16 mouse cellular contexts compared by ENCODE assay signal in the genomic region with DNA sequence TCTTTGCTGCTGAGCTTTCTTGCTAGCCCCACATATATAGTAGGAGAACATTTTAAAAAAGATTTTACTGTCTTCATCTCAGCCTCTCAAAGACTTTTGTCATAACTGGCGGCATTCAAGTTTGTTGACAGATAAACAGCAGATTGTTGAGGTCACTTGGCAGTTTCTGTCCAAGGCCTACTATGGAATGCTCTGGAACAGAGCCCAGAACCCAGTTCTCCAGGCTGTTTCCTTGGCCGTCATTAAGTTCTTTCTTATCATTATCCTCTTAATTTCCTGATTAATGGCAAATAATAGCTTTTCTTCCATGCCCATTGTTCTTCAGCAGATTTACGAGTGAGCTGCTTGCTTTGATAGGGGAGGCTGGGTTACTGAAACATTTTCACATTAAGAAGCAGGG.
A peak's percentile ranks its signal among the peaks of the same experiment; 100 is the strongest.
DNase-seq lines count a peak whose midpoint lies in the region; ATAC-seq and TF ChIP-seq lines count a peak whose summit lies in the region.
"Had no signal": no experiment of that assay in that cellular context is flagged by ENCODE, and none has a peak within 500 bp of the region (broad histone marks: within the 10 kb centered on the region; RNA-seq: fewer than 3 reads in every experiment).

No protein-coding gene starts in this region.

- WGBS in heart, embryonic 15.5 days = 15% methylated on average over 3 of the region's 3 CpGs
- WGBS in heart, embryonic 11.5 days (ENCODE audit: insufficient replicate concordance) = 62% methylated on average over 3 of the region's 3 CpGs
- 80% methylated on average over 3 of the region's 3 CpGs for WGBS in thymus, adult 2 months
- 17% methylated on average over 3 of the region's 3 CpGs for WGBS in forebrain, embryonic 16.5 days
- 87% methylated on average over 3 of the region's 3 CpGs for WGBS in hindbrain, embryonic 11.5 days

- TF ChIP-seq CTCF in thymus, adult 2 months (IDR thresholded peaks at IDR 0.05; ENCODE audit: borderline replicate concordance, control insufficient read depth, extremely low read depth, insufficient read depth, low read length, poor library complexity) = no peak

- H3K9ac ChIP-seq in heart, embryonic 15.5 days = no peak overlapping the region
- H3K9ac ChIP-seq in heart, embryonic 11.5 days (ENCODE audit: low read depth, low read length) = no peak overlapping the region
- no peak overlapping the region for H3K9ac ChIP-seq in forebrain, embryonic 16.5 days (replicated peaks; ENCODE audit: low read depth, low read length)
- no peak overlapping the region for H3K9ac ChIP-seq in hindbrain, embryonic 11.5 days (ENCODE audit: low read depth, low read length)
- H3K9ac ChIP-seq: intestine, embryonic 15.5 days; liver, embryonic 12.5 days; neural tube, embryonic 12.5 days had no signal

- peak; percentile 24 for DNase-seq in adipocyte (ENCODE audit: low spot score)
- peak; percentile 21 for DNase-seq in cerebellum, adult 11-12 months
- DNase-seq in kidney, postnatal 36 days = peak; percentile 23 to 27
- no peak for DNase-seq in thymus, adult 2 months
- no peak for DNase-seq in hindbrain, embryonic 11.5 days (ENCODE audit: low spot score)
- DNase-seq: right cerebral cortex, adult 18-20 months; thymus, postnatal 36 days had no signal

- 0 out of 2 replicates have a peak overlapping the region, but pooled peaks have one; percentile 27 for H3K27ac ChIP-seq in heart, embryonic 15.5 days
- H3K27ac ChIP-seq in heart, embryonic 11.5 days (ENCODE audit: low read depth, low read length) = no peak overlapping the region
- no peak overlapping the region for H3K27ac ChIP-seq in thymus, adult 2 months (ENCODE audit: control insufficient read depth, insufficient read depth, low read length)
- H3K27ac ChIP-seq in forebrain, embryonic 16.5 days (ENCODE audit: low read length) = no peak overlapping the region
- H3K27ac ChIP-seq in hindbrain, embryonic 11.5 days (ENCODE audit: low read depth, low read length) = no peak overlapping the region
- H3K27ac ChIP-seq: heart, adult 2 months; intestine, embryonic 15.5 days; liver, embryonic 12.5 days; neural tube, embryonic 12.5 days had no signal

- no peaks in the 10 kb centered on the region for H3K36me3 ChIP-seq in heart, embryonic 15.5 days
- no peaks in the 10 kb centered on the region for H3K36me3 ChIP-seq in heart, embryonic 11.5 days (ENCODE audit: control insufficient read depth, insufficient read depth, low read length)
- no peaks in the 10 kb centered on the region for H3K36me3 ChIP-seq in thymus, adult 2 months (ENCODE audit: control insufficient read depth, insufficient read depth, low read length)
- no peaks in the 10 kb centered on the region for H3K36me3 ChIP-seq in forebrain, embryonic 16.5 days (ENCODE audit: control insufficient read depth, insufficient read depth)
- no peaks in the 10 kb centered on the region for H3K36me3 ChIP-seq in hindbrain, embryonic 11.5 days (ENCODE audit: control insufficient read depth, insufficient read depth, low read length)
- H3K36me3 ChIP-seq: intestine, embryonic 15.5 days; liver, embryonic 12.5 days; neural tube, embryonic 12.5 days had no signal

- ATAC-seq in heart, embryonic 15.5 days (replicated peaks; ENCODE audit: insufficient number of reproducible peaks, insufficient read depth, low FRiP score, low read depth) = no peak
- no peak for ATAC-seq in heart, embryonic 11.5 days (replicated peaks; ENCODE audit: insufficient number of reproducible peaks, low FRiP score, low TSS enrichment)
- ATAC-seq in forebrain, embryonic 16.5 days = no peak
- no peak for ATAC-seq in hindbrain, embryonic 11.5 days (ENCODE audit: low FRiP score)
- ATAC-seq: intestine, embryonic 15.5 days; liver, embryonic 12.5 days had no signal

- TF ChIP-seq POLR2A in thymus, adult 2 months (IDR thresholded peaks at IDR 0.05; ENCODE audit: control insufficient read depth, extremely low read depth, insufficient read depth, low read length, poor library complexity) = no peak

- H3K4me2 ChIP-seq in heart, embryonic 15.5 days = no peak overlapping the region
- H3K4me2 ChIP-seq in heart, embryonic 11.5 days = no peak overlapping the region
- no peak overlapping the region for H3K4me2 ChIP-seq in forebrain, embryonic 16.5 days (ENCODE audit: low read length)
- no peak overlapping the region for H3K4me2 ChIP-seq in hindbrain, embryonic 11.5 days (replicated peaks; ENCODE audit: low read depth, low read length)
- H3K4me2 ChIP-seq: intestine, embryonic 15.5 days; liver, embryonic 12.5 days; midbrain, embryonic 11.5 days; neural tube, embryonic 12.5 days had no signal

- H3K4me3 ChIP-seq in heart, embryonic 15.5 days = no peak overlapping the region
- H3K4me3 ChIP-seq in heart, embryonic 11.5 days (ENCODE audit: low read depth, low read length) = no peak overlapping the region
- no peak overlapping the region for H3K4me3 ChIP-seq in thymus, adult 2 months (ENCODE audit: control insufficient read depth, insufficient read depth, low read length)
- H3K4me3 ChIP-seq in forebrain, embryonic 16.5 days (replicated peaks; ENCODE audit: low read length) = no peak overlapping the region
- no peak overlapping the region for H3K4me3 ChIP-seq in hindbrain, embryonic 11.5 days (ENCODE audit: low read depth, low read length)
- H3K4me3 ChIP-seq: heart, adult 2 months; intestine, embryonic 15.5 days; liver, embryonic 12.5 days; neural tube, embryonic 12.5 days had no signal

- H3K9me3 ChIP-seq in heart, embryonic 15.5 days (replicated peaks) = no peaks in the 10 kb centered on the region
- H3K9me3 ChIP-seq in heart, embryonic 11.5 days (replicated peaks; ENCODE audit: control insufficient read depth, low read length) = no peaks in the 10 kb centered on the region
- no peaks in the 10 kb centered on the region for H3K9me3 ChIP-seq in forebrain, embryonic 16.5 days (ENCODE audit: control insufficient read depth, low read length)
- H3K9me3 ChIP-seq in hindbrain, embryonic 11.5 days (ENCODE audit: control insufficient read depth, low read length) = no peaks in the 10 kb centered on the region
- H3K9me3 ChIP-seq: intestine, embryonic 15.5 days; liver, embryonic 12.5 days; neural tube, embryonic 12.5 days had no signal

- H3K27me3 ChIP-seq in heart, embryonic 15.5 days = no peaks in the 10 kb centered on the region
- H3K27me3 ChIP-seq in heart, embryonic 11.5 days (ENCODE audit: control insufficient read depth, insufficient read depth, low read length) = no peaks in the 10 kb centered on the region
- H3K27me3 ChIP-seq in thymus, adult 2 months (ENCODE audit: control insufficient read depth, insufficient read depth, low read length) = no peaks in the 10 kb centered on the region
- no peaks in the 10 kb centered on the region for H3K27me3 ChIP-seq in forebrain, embryonic 16.5 days (replicated peaks; ENCODE audit: control insufficient read depth, insufficient read depth, low read length)
- H3K27me3 ChIP-seq in hindbrain, embryonic 11.5 days (ENCODE audit: control insufficient read depth, insufficient read depth, low read length) = no peaks in the 10 kb centered on the region
- H3K27me3 ChIP-seq: CH12.LX; intestine, embryonic 15.5 days; liver, embryonic 12.5 days; neural tube, embryonic 12.5 days had no signal

- H3K4me1 ChIP-seq in heart, embryonic 15.5 days (replicated peaks) = peaks cover 11% of the 10 kb centered on the region
- H3K4me1 ChIP-seq in heart, embryonic 11.5 days (ENCODE audit: control insufficient read depth, insufficient read depth, low read length) = no peaks in the 10 kb centered on the region
- H3K4me1 ChIP-seq in thymus, adult 2 months (replicated peaks; ENCODE audit: control insufficient read depth, insufficient read depth, low read length) = no peaks in the 10 kb centered on the region
- H3K4me1 ChIP-seq in forebrain, embryonic 16.5 days (replicated peaks; ENCODE audit: control insufficient read depth, insufficient read depth, low read length) = no peaks in the 10 kb centered on the region
- no peaks in the 10 kb centered on the region for H3K4me1 ChIP-seq in hindbrain, embryonic 11.5 days (replicated peaks; ENCODE audit: control insufficient read depth, insufficient read depth, low read length)
- H3K4me1 ChIP-seq: intestine, embryonic 15.5 days; liver, embryonic 12.5 days; neural tube, embryonic 12.5 days had no signal

Comparison
In these comparisons a context has a peak if more than half of its experiments do, and no peak if none do; other contexts are left out.
1. DNase-seq: peak in adipocyte (single experiment), cerebellum, adult 11-12 months (single experiment) and kidney, postnatal 36 days (2 of 2); none in thymus, adult 2 months (single experiment) and hindbrain, embryonic 11.5 days (single experiment).